Mouse (Mus musculus): ENCODE results near the gene Gm9945. TPM values are rescaled to one million over a fixed set of nuclear protein-coding genes. Genes with fewer than 3 reads are reported as not detected.
A peak's percentile ranks its signal among the peaks of the same experiment; 100 is the strongest.

The Gm9945 gene
- polyA plus RNA-seq, 1 experiment from 2014 or later: 0.38 TPM

- H3K9ac ChIP-seq: peak overlapping the region; percentile 31; the same call in 1 of the 2 replicates
- no peaks in the 10 kb centered on the region for H3K9me3 ChIP-seq
- H3K4me3 ChIP-seq: peak overlapping the region; percentile 33
- H3K27me3 ChIP-seq: peaks cover 55% of the 10 kb centered on the region
- H3K27ac ChIP-seq (replicated peaks): no peak overlapping the region
- ATAC-seq (ENCODE audit: low FRiP score, low read depth): peak; percentile 53
- peak overlapping the region; percentile 59 for H3K4me2 ChIP-seq
- H3K36me3 ChIP-seq: no peaks in the 10 kb centered on the region
- WGBS: 6% methylated on average over 39 of the region's 40 CpGs
- peaks cover 30% of the 10 kb centered on the region for H3K4me1 ChIP-seq (replicated peaks)
These were observed 13.6 kb upstream of the Gm9945 start for GRCm38 (mm10) chr11:53466231-53466971.

- Histone ChIP-seq H3K27me3 (peaks cover 37% of the 10 kb centered on the region), H3K9ac (no peak overlapping the region), H3K4me3 (no peak overlapping the region), H3K36me3 (no peaks in the 10 kb centered on the region), H3K4me1 (replicated peaks) (peaks cover 18% of the 10 kb centered on the region), H3K4me2 (peak overlapping the region; percentile 55), H3K27ac (replicated peaks) (no peak overlapping the region), H3K9me3 (no peaks in the 10 kb centered on the region)
- ATAC-seq (ENCODE audit: low FRiP score, low read depth): no peak
- 31% methylated on average over 16 of the region's 16 CpGs for WGBS
These were observed 10.5 kb upstream of the Gm9945 start for GRCm38 (mm10) chr11:53469294-53469967.

- Histone ChIP-seq H3K9me3 (no peaks in the 10 kb centered on the region), H3K27me3 (peaks cover 35% of the 10 kb centered on the region), H3K4me1 (replicated peaks) (peaks cover 18% of the 10 kb centered on the region), H3K36me3 (no peaks in the 10 kb centered on the region), H3K27ac (replicated peaks) (peak within 1 kb of the TSS; percentile 55), H3K4me3 (peak within 1 kb of the TSS; percentile 21), H3K9ac (0 out of 2 replicates have a peak within 1 kb of the TSS, but pooled peaks have one; percentile 29), H3K4me2 (peak within 1 kb of the TSS; percentile 55)
- WGBS: 2% methylated on average over 29 of the region's 29 CpGs
- ATAC-seq (ENCODE audit: low FRiP score, low read depth): peak; percentile 81
These were observed 9.8 kb upstream of the Gm9945 start, which contains the start of gene Gm9837 for GRCm38 (mm10) chr11:53469968-53470695. Gm9837 (minus strand) TSS chr11:53470479.

GRCm38 (mm10) chr11:53472709-53473108 is 7.3 kb upstream of the Gm9945 start:
- Histone ChIP-seq H3K9me3 (no peaks in the 10 kb centered on the region), H3K4me1 (replicated peaks) (peaks cover 21% of the 10 kb centered on the region), H3K27ac (replicated peaks) (no peak overlapping the region), H3K4me2 (no peak overlapping the region), H3K27me3 (peaks cover 36% of the 10 kb centered on the region), H3K36me3 (no peaks in the 10 kb centered on the region), H3K4me3 (no peak overlapping the region), H3K9ac (no peak overlapping the region)
- ATAC-seq (ENCODE audit: low FRiP score, low read depth): no peak
- 83% methylated on average over 3 of the region's 3 CpGs for WGBS

- WGBS: 13% methylated on average over 8 of the region's 8 CpGs
- no peak for ATAC-seq (ENCODE audit: low FRiP score, low read depth)
These were observed 4.3 kb upstream of the Gm9945 start for GRCm38 (mm10) chr11:53475620-53476019.

GRCm38 (mm10) chr11:53477833-53478232 is 2.1 kb upstream of the Gm9945 start:
- no peak overlapping the region for H3K9ac ChIP-seq
- H3K4me2 ChIP-seq: no peak overlapping the region
- H3K4me3 ChIP-seq: no peak overlapping the region; the same call in 1 of the 2 replicates
- peaks cover 28% of the 10 kb centered on the region for H3K4me1 ChIP-seq (replicated peaks)
- 44% methylated on average over 7 of the region's 7 CpGs for WGBS
- no peak overlapping the region for H3K27ac ChIP-seq (replicated peaks)
- no peak for ATAC-seq (ENCODE audit: low FRiP score, low read depth)
- H3K27me3 ChIP-seq: peaks cover 76% of the 10 kb centered on the region
- H3K36me3 ChIP-seq: no peaks in the 10 kb centered on the region
- H3K9me3 ChIP-seq: no peaks in the 10 kb centered on the region

More at GRCm38 (mm10) chr11:53475620-53476019, 4.3 kb upstream of the Gm9945 start:
- Histone ChIP-seq H3K36me3 (no peaks in the 10 kb centered on the region), H3K27ac (replicated peaks) (0 out of 2 replicates have a peak overlapping the region, but pooled peaks have one; percentile 4), H3K4me3 (no peak overlapping the region), H3K4me1 (replicated peaks) (peaks cover 31% of the 10 kb centered on the region), H3K4me2 (peak overlapping the region; percentile 42), H3K9me3 (no peaks in the 10 kb centered on the region), H3K9ac (no peak overlapping the region), H3K27me3 (peaks cover 64% of the 10 kb centered on the region)

- Histone ChIP-seq H3K27me3 (peaks cover 77% of the 10 kb centered on the region), H3K9me3 (no peaks in the 10 kb centered on the region), H3K27ac (replicated peaks) (no peak overlapping the region), H3K9ac (peak overlapping the region; percentile 28), H3K4me2 (peak overlapping the region; percentile 71), H3K4me3 (peak overlapping the region; percentile 46), H3K4me1 (replicated peaks) (peaks cover 28% of the 10 kb centered on the region), H3K36me3 (no peaks in the 10 kb centered on the region)
- 7% methylated on average over 79 of the region's 79 CpGs for WGBS
- ATAC-seq (ENCODE audit: low FRiP score, low read depth): peak; percentile 32; the same call in 1 of the 2 replicates
These were observed 1.4 kb upstream of the Gm9945 start for GRCm38 (mm10) chr11:53478383-53479170.

- H3K9ac ChIP-seq: peak overlapping the region; percentile 39
- 1% methylated on average over 62 of the region's 62 CpGs for WGBS
- peak overlapping the region; percentile 71 for H3K4me2 ChIP-seq
- no peaks in the 10 kb centered on the region for H3K36me3 ChIP-seq
- peaks cover 73% of the 10 kb centered on the region for H3K27me3 ChIP-seq
- peak overlapping the region; percentile 46 for H3K4me3 ChIP-seq
- peaks cover 28% of the 10 kb centered on the region for H3K4me1 ChIP-seq (replicated peaks)
- H3K9me3 ChIP-seq: no peaks in the 10 kb centered on the region
- 0 out of 2 replicates have a peak, but pooled peaks have one; percentile 12 for ATAC-seq (ENCODE audit: low FRiP score, low read depth)
- no peak overlapping the region for H3K27ac ChIP-seq (replicated peaks)
These were observed 689 bp upstream of the Gm9945 start for GRCm38 (mm10) chr11:53479171-53479782.

GRCm38 (mm10) chr11:53481088-53481730 is 1.2 kb downstream of the Gm9945 start:
- WGBS: 77% methylated on average over 4 of the region's 4 CpGs
- no peak overlapping the region for H3K4me3 ChIP-seq
- H3K27me3 ChIP-seq: peaks cover 68% of the 10 kb centered on the region

GRCm38 (mm10) chr11:53483159-53483891 is 3.4 kb downstream of the Gm9945 start:
- no peak for ATAC-seq (ENCODE audit: low FRiP score, low read depth)
- H3K4me2 ChIP-seq: no peak overlapping the region
- no peak overlapping the region for H3K9ac ChIP-seq
- no peaks in the 10 kb centered on the region for H3K9me3 ChIP-seq
- 85% methylated on average over 9 of the region's 9 CpGs for whole genome bisulfite sequencing
- H3K36me3 ChIP-seq: no peaks in the 10 kb centered on the region
- H3K4me3 ChIP-seq: no peak overlapping the region
- H3K27me3 ChIP-seq: peaks cover 64% of the 10 kb centered on the region
- peaks cover 25% of the 10 kb centered on the region for H3K4me1 ChIP-seq (replicated peaks)
- H3K27ac ChIP-seq (replicated peaks): no peak overlapping the region

More at GRCm38 (mm10) chr11:53481088-53481730, 1.2 kb downstream of the Gm9945 start:
- peaks cover 19% of the 10 kb centered on the region for H3K4me1 ChIP-seq (replicated peaks)
- H3K4me2 ChIP-seq: no peak overlapping the region
- no peaks in the 10 kb centered on the region for H3K9me3 ChIP-seq
- no peaks in the 10 kb centered on the region for H3K36me3 ChIP-seq
- no peak overlapping the region for H3K9ac ChIP-seq
- H3K27ac ChIP-seq (replicated peaks): no peak overlapping the region
- no peak for ATAC-seq (ENCODE audit: low FRiP score, low read depth)

All from hindbrain, embryonic 15.5 days (tissue).